Mouse (Mus musculus) liver, embryonic 13.5 days (tissue): ENCODE data around the gene Nfil3. TPM values are rescaled to one million over a fixed set of nuclear protein-coding genes. Genes with fewer than 3 reads are reported as not detected.

ENCODE experiments used
- ATAC-seq: fragments of 200-750 bp; cut with Nextera tagmentation; 2 replicates; pipeline ENCODE4 v1.8.0; 2017; ENCODE audit warnings: low read depth, mild to moderate bottlenecking, moderate number of reproducible peaks, moderate library complexity
- DNase-seq: peaks from one replicate; pipeline ENCODE4 v3.0.0; 2022
- H3K27ac ChIP-seq: fragments of 300-500 bp; sonication (generic); 2 replicates; pipeline ENCODE4 v1.5.1; 2015; ENCODE audit warnings: moderate library complexity, mild to moderate bottlenecking, inconsistent platforms
- H3K27me3 ChIP-seq: fragments of 300-500 bp; sonication (generic); 2 replicates; pipeline ENCODE4 v1.6.1; 2015; ENCODE audit warnings: mild to moderate bottlenecking, inconsistent platforms
- H3K36me3 ChIP-seq: fragments of 300-500 bp; sonication (generic); 2 replicates; pipeline ENCODE4 v1.6.1; 2015; ENCODE audit warnings: mild to moderate bottlenecking, inconsistent platforms
- H3K4me1 ChIP-seq: fragments of 300-500 bp; sonication (generic); replicated peaks from 2 replicates; pipeline ENCODE4 v1.6.1; 2015; ENCODE audit warnings: inconsistent platforms
- H3K4me2 ChIP-seq: fragments of 300-500 bp; sonication (generic); 2 replicates; pipeline ENCODE4 v1.6.1; 2015; ENCODE audit warnings: inconsistent platforms, mild to moderate bottlenecking, moderate library complexity
- H3K4me3 ChIP-seq: fragments of 300-500 bp; sonication (generic); replicated peaks from 2 replicates; pipeline ENCODE4 v1.5.1; 2015; ENCODE audit warnings: mild to moderate bottlenecking, inconsistent platforms
- H3K9ac ChIP-seq: fragments of 300-500 bp; sonication (generic); 2 replicates; pipeline ENCODE4 v1.6.1; 2015; ENCODE audit warnings: mild to moderate bottlenecking, inconsistent platforms
- H3K9me3 ChIP-seq: fragments of 300-500 bp; sonication (generic); replicated peaks from 2 replicates; pipeline ENCODE4 v1.6.1; 2016; ENCODE audit warnings: inconsistent platforms
- WGBS: fragments of 180-500 bp; shearing (Covaris S2); methylation state at CpG from one replicate; pipeline ENCODE4 v1.1.7; 2015; ENCODE audit not compliant: insufficient replicate concordance; 5-methylcytosine and 5-hydroxymethylcytosine counted together
- polyA plus RNA-seq: library from polyadenylated mRNA; unstranded; fragments of >200 nt; fragmentation: Nextera tagmentation; extraction: Ambion mirVana; gene quantifications from 2 replicates; pipeline ENCODE4 v1.2.1, GENCODE M21; 2015

Gene Nfil3
- polyA plus RNA-seq, 1 experiment from 2014 or later = 3.6 TPM

GRCm38 (mm10) chr13:52981441-52982281 lies 788 bp upstream of the Nfil3 start:
- Histone ChIP-seq H3K27ac (peak overlapping the region; percentile 39; the same call in 1 of the 2 replicates), H3K36me3 (no peaks in the 10 kb centered on the region)
- peak; percentile 11 for DNase-seq

DNA sequence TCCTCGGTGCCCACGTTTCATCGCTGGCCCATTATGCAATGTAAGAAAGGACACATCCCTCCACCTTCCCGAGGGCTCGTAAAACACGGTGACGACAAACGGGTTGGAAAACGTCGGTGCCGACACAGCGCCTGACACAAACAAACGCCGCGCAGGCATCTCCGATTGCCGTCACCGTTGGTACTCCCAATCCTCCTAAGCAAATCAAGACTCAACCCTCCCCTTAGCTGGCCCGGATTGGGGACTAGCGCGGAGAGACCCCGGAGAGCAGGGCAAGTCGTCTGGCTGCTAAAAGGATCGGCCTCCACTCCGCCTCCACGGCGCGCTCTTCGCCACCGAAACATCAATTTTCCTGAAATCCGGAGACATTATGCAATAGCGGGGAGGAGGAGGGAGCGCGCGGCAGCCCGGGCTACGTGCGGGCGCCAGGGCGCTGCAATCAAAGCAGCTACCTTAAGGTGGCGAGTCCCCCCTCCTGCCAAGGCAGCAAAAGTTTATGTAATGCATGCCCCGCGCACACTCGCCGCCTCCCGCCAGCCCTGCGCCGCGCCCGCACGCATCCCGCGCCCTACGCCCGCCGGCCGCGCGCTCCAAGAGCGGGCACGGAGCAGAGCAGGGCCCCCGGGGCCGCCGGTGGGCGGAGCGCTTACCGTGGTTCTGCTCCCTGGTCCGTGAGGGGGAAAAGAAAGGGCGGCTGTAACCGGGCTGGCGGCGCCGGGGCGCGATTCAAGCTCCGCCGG lies 492 bp downstream of the Nfil3 start:
- H3K27me3 ChIP-seq = peaks cover 78% of the 10 kb centered on the region
- DNase-seq (peak; percentile 14), ATAC-seq (peak; percentile 62)
- peak overlapping the region; percentile 70 for H3K9ac ChIP-seq
- under 1% methylated on average over 72 of the region's 77 CpGs for WGBS
- peaks cover 50% of the 10 kb centered on the region for H3K4me1 ChIP-seq
- peak overlapping the region; percentile 70 for H3K4me3 ChIP-seq
- H3K36me3 ChIP-seq = no peaks in the 10 kb centered on the region
- H3K27ac ChIP-seq = peak overlapping the region; percentile 34; the same call in 1 of the 2 replicates
- peak overlapping the region; percentile 85 for H3K4me2 ChIP-seq
- no peaks in the 10 kb centered on the region for H3K9me3 ChIP-seq

More at GRCm38 (mm10) chr13:52981441-52982281, 788 bp upstream of the Nfil3 start:
- H3K9me3 ChIP-seq = no peaks in the 10 kb centered on the region
- peak; percentile 13; the same call in 1 of the 2 replicates for ATAC-seq
- peak overlapping the region; percentile 70 for H3K4me3 ChIP-seq
- 1% methylated on average over 51 of the region's 51 CpGs for WGBS
- peak overlapping the region; percentile 85 for H3K4me2 ChIP-seq
- peak overlapping the region; percentile 61 for H3K9ac ChIP-seq
- H3K27me3 ChIP-seq = peaks cover 70% of the 10 kb centered on the region
- peaks cover 40% of the 10 kb centered on the region for H3K4me1 ChIP-seq

DNA sequence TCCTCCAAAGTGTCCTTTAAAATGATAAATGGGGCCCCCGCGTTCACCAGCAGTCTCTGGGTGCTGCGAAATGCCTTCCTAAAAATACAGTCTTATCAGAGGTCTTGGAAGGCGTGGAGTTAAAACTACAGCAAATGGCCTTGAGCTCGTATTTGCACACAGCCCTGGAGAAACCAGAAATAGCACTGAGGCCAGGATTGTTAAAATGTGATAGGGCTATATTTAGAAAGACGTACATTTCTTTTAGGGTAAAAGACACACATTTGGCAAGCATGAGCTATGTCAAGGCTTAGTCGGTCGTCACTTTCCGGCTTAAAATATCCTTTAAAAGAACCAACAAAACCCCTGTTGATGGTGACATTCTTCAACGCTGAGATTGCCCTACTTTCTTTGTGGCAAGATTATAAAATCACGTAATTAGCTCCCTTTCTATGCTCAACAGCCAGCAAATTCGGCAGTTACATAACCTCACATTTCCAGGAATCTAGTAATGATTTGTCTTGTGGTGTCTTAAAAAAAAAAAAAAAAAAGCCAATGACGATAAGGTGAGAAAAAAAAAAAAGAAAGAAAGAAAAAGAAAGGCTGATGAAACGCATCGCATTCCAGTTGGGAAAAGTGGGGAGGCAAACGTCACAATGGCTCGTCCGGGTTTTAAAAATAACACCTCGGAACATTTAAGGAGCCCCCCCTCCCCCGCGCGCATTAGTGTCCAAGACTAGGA lies 1.4 kb downstream of the Nfil3 start:
- peak overlapping the region; percentile 70 for H3K4me3 ChIP-seq
- WGBS = under 1% methylated on average over 22 of the region's 22 CpGs
- H3K27ac ChIP-seq = no peak overlapping the region
- no peak for DNase-seq
- peaks cover 52% of the 10 kb centered on the region for H3K4me1 ChIP-seq
- no peaks in the 10 kb centered on the region for H3K9me3 ChIP-seq
- no peak overlapping the region for H3K9ac ChIP-seq
- no peak for ATAC-seq
- H3K36me3 ChIP-seq = no peaks in the 10 kb centered on the region
- H3K27me3 ChIP-seq = peaks cover 78% of the 10 kb centered on the region
- peak overlapping the region; percentile 85 for H3K4me2 ChIP-seq

- Histone ChIP-seq H3K4me1 (peaks cover 54% of the 10 kb centered on the region), H3K27me3 (peaks cover 75% of the 10 kb centered on the region)
Measured at GRCm38 (mm10) chr13:52978321-52978981, 2.4 kb downstream of the Nfil3 start.

GRCm38 (mm10) chr13:52977757-52978156 lies 3.1 kb downstream of the Nfil3 start:
- ATAC-seq (no peak), DNase-seq (no peak)
- peak overlapping the region; percentile 74; the same call in 1 of the 2 replicates for H3K4me2 ChIP-seq
- H3K27me3 ChIP-seq = peaks cover 68% of the 10 kb centered on the region
- H3K9ac ChIP-seq = no peak overlapping the region
- 38% methylated on average over 4 of the region's 4 CpGs for WGBS
- no peak overlapping the region for H3K4me3 ChIP-seq
- peaks cover 54% of the 10 kb centered on the region for H3K4me1 ChIP-seq
- no peaks in the 10 kb centered on the region for H3K9me3 ChIP-seq
- H3K36me3 ChIP-seq = no peaks in the 10 kb centered on the region
- no peak overlapping the region for H3K27ac ChIP-seq

More at GRCm38 (mm10) chr13:52978321-52978981, 2.4 kb downstream of the Nfil3 start:
- Histone ChIP-seq H3K4me3 (peak overlapping the region; percentile 56), H3K36me3 (no peaks in the 10 kb centered on the region), H3K4me2 (peak overlapping the region; percentile 74), H3K9ac (peak overlapping the region; percentile 59), H3K9me3 (no peaks in the 10 kb centered on the region), H3K27ac (no peak overlapping the region)
- 1% methylated on average over 64 of the region's 64 CpGs for WGBS
- DNase-seq (no peak), ATAC-seq (no peak)

DNA sequence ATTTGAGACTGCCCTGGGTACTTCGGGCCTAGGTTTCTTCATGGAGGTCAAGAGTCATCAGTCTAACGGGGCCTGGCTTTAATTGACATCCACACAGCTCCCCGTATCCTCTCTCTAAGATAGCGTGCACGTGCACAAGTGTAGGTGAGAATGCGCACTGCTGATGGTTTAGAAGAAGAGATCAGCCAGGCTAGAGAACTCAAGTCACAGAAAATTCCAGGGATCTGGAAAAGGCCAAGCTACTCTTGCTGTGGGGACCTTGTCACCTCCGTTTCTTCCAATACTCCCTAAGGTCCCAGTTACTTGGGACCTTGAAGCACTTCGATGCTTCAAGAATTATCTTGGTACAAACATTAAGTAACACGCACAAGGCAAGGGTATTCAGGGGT lies 3.7 kb downstream of the Nfil3 start:
- Histone ChIP-seq H3K36me3 (no peaks in the 10 kb centered on the region), H3K4me3 (no peak overlapping the region), H3K4me2 (no peak overlapping the region), H3K4me1 (peaks cover 52% of the 10 kb centered on the region), H3K9ac (no peak overlapping the region), H3K27ac (no peak overlapping the region), H3K27me3 (peaks cover 63% of the 10 kb centered on the region), H3K9me3 (no peaks in the 10 kb centered on the region)
- 67% methylated on average over 9 of the region's 9 CpGs for WGBS
- ATAC-seq (no peak), DNase-seq (no peak)

DNA sequence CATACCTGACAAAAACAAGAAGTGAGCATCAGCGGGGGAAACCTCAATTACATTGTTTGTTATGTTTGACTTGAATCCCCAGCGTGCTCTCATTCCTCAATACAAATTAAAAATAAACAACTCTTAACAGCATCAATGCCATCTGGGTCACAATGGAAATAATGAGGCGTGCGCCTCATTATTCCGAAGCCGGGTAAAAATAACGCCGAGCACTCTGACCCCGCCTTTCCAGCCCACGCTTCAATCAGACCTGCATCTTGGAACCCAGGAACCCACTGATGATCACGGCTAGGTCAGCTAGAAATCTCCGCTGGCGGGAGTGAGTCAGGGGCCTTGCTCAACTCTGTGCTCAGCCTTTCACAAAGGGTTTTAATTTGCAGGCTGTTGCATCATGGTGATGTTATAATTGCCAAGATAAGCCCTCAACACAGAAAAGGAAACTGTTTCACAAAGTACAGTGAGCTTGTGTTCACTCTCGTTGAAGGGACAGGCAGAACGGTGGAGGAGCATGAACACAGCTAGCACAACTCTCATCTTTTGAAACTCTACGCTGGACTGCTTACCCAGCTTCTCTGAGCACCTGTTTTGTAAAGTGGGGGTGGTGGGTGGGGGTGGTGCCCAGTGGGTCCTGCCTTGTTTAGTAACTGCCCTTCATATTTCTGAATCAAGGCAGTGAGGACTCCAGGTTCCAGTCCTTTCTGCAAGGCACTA lies 4.2 kb downstream of the Nfil3 start:
- no peak for DNase-seq
- H3K36me3 ChIP-seq = no peaks in the 10 kb centered on the region
- no peak for ATAC-seq
- 64% methylated on average over 16 of the region's 16 CpGs for WGBS
- H3K4me2 ChIP-seq = peak overlapping the region; percentile 10; the same call in 1 of the 2 replicates
- peaks cover 47% of the 10 kb centered on the region for H3K4me1 ChIP-seq
- H3K9ac ChIP-seq = no peak overlapping the region
- no peak overlapping the region for H3K4me3 ChIP-seq
- no peak overlapping the region for H3K27ac ChIP-seq
- peaks cover 58% of the 10 kb centered on the region for H3K27me3 ChIP-seq
- H3K9me3 ChIP-seq = no peaks in the 10 kb centered on the region

DNA sequence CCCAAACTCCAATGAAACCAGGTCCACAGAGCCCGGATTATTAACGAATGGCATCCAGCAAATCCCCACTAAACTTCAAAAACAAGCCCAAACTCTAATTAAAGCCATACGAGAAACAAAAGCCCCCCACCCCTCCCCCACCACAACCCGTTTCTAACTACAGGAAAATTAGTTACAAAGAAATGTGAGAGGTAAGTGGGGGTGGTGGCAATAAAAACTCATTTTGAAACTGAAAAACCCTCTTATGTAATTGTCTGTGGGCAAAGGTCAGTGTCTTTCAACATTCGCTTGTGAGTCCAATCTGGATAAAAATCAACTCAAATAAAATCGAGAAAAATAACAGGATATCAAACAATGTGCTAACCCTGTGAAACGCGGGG lies 4.8 kb downstream of the Nfil3 start:
- Histone ChIP-seq H3K4me2 (peak overlapping the region; percentile 10; the same call in 1 of the 2 replicates), H3K4me3 (no peak overlapping the region), H3K27ac (no peak overlapping the region), H3K27me3 (peaks cover 52% of the 10 kb centered on the region), H3K9ac (no peak overlapping the region), H3K36me3 (no peaks in the 10 kb centered on the region), H3K4me1 (peaks cover 41% of the 10 kb centered on the region), H3K9me3 (no peaks in the 10 kb centered on the region)
- no peak for ATAC-seq
- WGBS = 57% methylated on average over 8 of the region's 8 CpGs
- no peak for DNase-seq

GRCm38 (mm10) chr13:52974676-52975075 lies 6.2 kb downstream of the Nfil3 start:
- H3K4me2 ChIP-seq = no peak overlapping the region
- no peak overlapping the region for H3K27ac ChIP-seq
- H3K4me3 ChIP-seq = no peak overlapping the region
- no peak overlapping the region for H3K9ac ChIP-seq
- peaks cover 38% of the 10 kb centered on the region for H3K27me3 ChIP-seq
- no peaks in the 10 kb centered on the region for H3K9me3 ChIP-seq
- WGBS = 53% methylated on average over 3 of the region's 3 CpGs
- DNase-seq = no peak
- ATAC-seq = no peak
- peaks cover 34% of the 10 kb centered on the region for H3K4me1 ChIP-seq
- no peaks in the 10 kb centered on the region for H3K36me3 ChIP-seq

- no peak overlapping the region for H3K27ac ChIP-seq
- no peaks in the 10 kb centered on the region for H3K36me3 ChIP-seq
- no peak overlapping the region for H3K4me2 ChIP-seq
- no peak for ATAC-seq
- no peaks in the 10 kb centered on the region for H3K9me3 ChIP-seq
- no peak overlapping the region for H3K9ac ChIP-seq
- WGBS = 84% methylated on average over 10 of the region's 10 CpGs
- DNase-seq = no peak
- peaks cover 26% of the 10 kb centered on the region for H3K27me3 ChIP-seq
- peaks cover 24% of the 10 kb centered on the region for H3K4me1 ChIP-seq
- no peak overlapping the region for H3K4me3 ChIP-seq
Measured at GRCm38 (mm10) chr13:52973427-52973826, 7.4 kb downstream of the Nfil3 start.
